Mouse (Mus musculus) limb, embryonic 14.5 days (tissue): ENCODE data around the gene 1700067K01Rik. TPM values are rescaled to one million over a fixed set of nuclear protein-coding genes. Genes with fewer than 3 reads are reported as not detected.

Experiments
- ATAC-seq: fragments of 200-750 bp; cut with Nextera tagmentation; 2 replicates; pipeline ENCODE4 v1.8.0; 2017; ENCODE audit warnings: low read depth, moderate number of reproducible peaks, moderate TSS enrichment; ENCODE audit not compliant: low FRiP score
- DNase-seq: peaks from one replicate; pipeline ENCODE4 v3.0.0-alpha.2; 2015; ENCODE audit warnings: low spot score
- H3K27ac ChIP-seq: fragments of 300-500 bp; sonication (generic); replicated peaks from 2 replicates; pipeline ENCODE4 v1.5.1; 2014; ENCODE audit warnings: low read depth, mild to moderate bottlenecking, low read length, moderate library complexity, mixed read lengths
- H3K27me3 ChIP-seq: fragments of 300-500 bp; sonication (generic); 2 replicates; pipeline ENCODE4 v1.6.1; 2014; ENCODE audit warnings: low read length, mixed read lengths; ENCODE audit not compliant: control insufficient read depth, insufficient read depth
- H3K36me3 ChIP-seq: fragments of 300-500 bp; sonication (generic); 2 replicates; pipeline ENCODE4 v1.6.1; 2014; ENCODE audit warnings: mild to moderate bottlenecking, low read length, moderate library complexity, mixed read lengths; ENCODE audit not compliant: control insufficient read depth, insufficient read depth
- H3K4me1 ChIP-seq: fragments of 300-500 bp; sonication (generic); 2 replicates; pipeline ENCODE4 v1.6.1; 2014; ENCODE audit warnings: antibody characterized with exemption, low read length, mixed read lengths; ENCODE audit not compliant: control insufficient read depth, insufficient read depth
- H3K4me2 ChIP-seq: fragments of 300-500 bp; sonication (generic); replicated peaks from 2 replicates; pipeline ENCODE4 v1.6.1; 2014; ENCODE audit warnings: low read depth, mild to moderate bottlenecking, low read length, moderate library complexity; ENCODE audit not compliant: severe bottlenecking
- H3K4me3 ChIP-seq: fragments of 300-500 bp; sonication (generic); replicated peaks from 2 replicates; pipeline ENCODE4 v1.5.1; 2014; ENCODE audit warnings: low read length
- H3K9ac ChIP-seq: fragments of 300-500 bp; sonication (generic); 2 replicates; pipeline ENCODE4 v1.6.1; 2014; ENCODE audit warnings: mild to moderate bottlenecking, low read depth, low read length, moderate library complexity; ENCODE audit not compliant: severe bottlenecking
- H3K9me3 ChIP-seq: fragments of 300-500 bp; sonication (generic); 2 replicates; pipeline ENCODE4 v1.6.1; 2016; ENCODE audit warnings: low read length; ENCODE audit not compliant: control insufficient read depth
- POLR2A ChIP-seq: fragments of 200-500 bp; IDR thresholded peaks from 2 replicates; pipeline ENCODE4 v1.8.0; 2012; ENCODE audit warnings: inconsistent platforms, mild to moderate bottlenecking, moderate library complexity, borderline replicate concordance; ENCODE audit not compliant: insufficient read depth, insufficient read length; ENCODE audit errors: extremely low read depth
- WGBS: fragments of 180-500 bp; shearing (Covaris S2); extraction: QIAGEN DNeasy Blood & Tissue Kit; methylation state at CpG from one replicate; pipeline ENCODE4 v1.1.7; 2014; 5-methylcytosine and 5-hydroxymethylcytosine counted together
- polyA plus RNA-seq, 2 experiments: library from polyadenylated mRNA; depleted of rRNA in 1 of 2; stranded (reverse) in 1 of 2; unstranded in 1 of 2; fragments of >200 nt; fragmentation: Nextera tagmentation in 1 of 2; extraction: Ambion mirVana in 1 of 2; gene quantifications; 2 replicates each; pipeline versions ENCODE4 v1.2.1 to v1.2.3; 2012 to 2014

Gene 1700067K01Rik
- polyA plus RNA-seq, 2 experiments: 0.72 to 2.3 TPM

GRCm38 (mm10) chr8:84008362-84008761 lies 7.1 kb downstream of the 1700067K01Rik start:
- no peak for TF ChIP-seq POLR2A
- Histone ChIP-seq H3K4me2 (no peak overlapping the region), H3K9me3 (no peaks in the 10 kb centered on the region), H3K4me1 (peaks cover 31% of the 10 kb centered on the region), H3K27ac (no peak overlapping the region), H3K27me3 (peaks cover 34% of the 10 kb centered on the region), H3K9ac (no peak overlapping the region), H3K36me3 (no peaks in the 10 kb centered on the region), H3K4me3 (no peak overlapping the region)
- ATAC-seq (no peak), DNase-seq (no peak)
- 32% methylated on average over 7 of the region's 7 CpGs for WGBS

- ATAC-seq (peak; percentile 72; the same call in 1 of the 2 replicates), DNase-seq (peak; percentile 87)
- H3K4me1 ChIP-seq: peaks cover 23% of the 10 kb centered on the region
- no peak overlapping the region for H3K9ac ChIP-seq
- H3K4me2 ChIP-seq: no peak overlapping the region
- no peak overlapping the region for H3K27ac ChIP-seq
- no peak overlapping the region for H3K4me3 ChIP-seq
- no peaks in the 10 kb centered on the region for H3K36me3 ChIP-seq
- no peaks in the 10 kb centered on the region for H3K9me3 ChIP-seq
- under 1% methylated on average over 11 of the region's 11 CpGs for WGBS
- H3K27me3 ChIP-seq: peaks cover 40% of the 10 kb centered on the region
- TF ChIP-seq POLR2A: no peak
Observed at GRCm38 (mm10) chr8:84009876-84010275, 8.6 kb downstream of the 1700067K01Rik start.

GRCm38 (mm10) chr8:84010625-84011611 lies 9.6 kb downstream of the 1700067K01Rik start:
- no peak overlapping the region for H3K27ac ChIP-seq
- ATAC-seq (peak; percentile 54), DNase-seq (peak; percentile 68)
- H3K4me2 ChIP-seq: peak overlapping the region; percentile 95
- H3K9me3 ChIP-seq: no peaks in the 10 kb centered on the region
- peaks cover 23% of the 10 kb centered on the region for H3K4me1 ChIP-seq
- H3K4me3 ChIP-seq: peak overlapping the region; percentile 57
- WGBS: 2% methylated on average over 59 of the region's 83 CpGs
- H3K36me3 ChIP-seq: no peaks in the 10 kb centered on the region
- no peak for TF ChIP-seq POLR2A
- peaks cover 40% of the 10 kb centered on the region for H3K27me3 ChIP-seq
- peak overlapping the region; percentile 49 for H3K9ac ChIP-seq

GRCm38 (mm10) chr8:84011705-84012498 lies 10.6 kb downstream of the 1700067K01Rik start, which contains the start of gene 2210011C24Rik:
Gene 2210011C24Rik, minus strand, starts transcription at chr8:84012171.
- no peak for ATAC-seq
- Histone ChIP-seq H3K36me3 (no peaks in the 10 kb centered on the region), H3K9ac (peak within 1 kb of the TSS; percentile 49), H3K27ac (no peak within 1 kb of the TSS), H3K4me2 (peak within 1 kb of the TSS; percentile 95), H3K27me3 (peaks cover 40% of the 10 kb centered on the region), H3K4me3 (peak within 1 kb of the TSS; percentile 57), H3K4me1 (peaks cover 23% of the 10 kb centered on the region), H3K9me3 (no peaks in the 10 kb centered on the region)
- DNase-seq: no peak
- under 1% methylated on average over 45 of the region's 45 CpGs for WGBS
- no peak for TF ChIP-seq POLR2A
